Mouse (Mus musculus): Measurements from ENCODE around the gene Fxyd3.

Gene Fxyd3

DNA sequence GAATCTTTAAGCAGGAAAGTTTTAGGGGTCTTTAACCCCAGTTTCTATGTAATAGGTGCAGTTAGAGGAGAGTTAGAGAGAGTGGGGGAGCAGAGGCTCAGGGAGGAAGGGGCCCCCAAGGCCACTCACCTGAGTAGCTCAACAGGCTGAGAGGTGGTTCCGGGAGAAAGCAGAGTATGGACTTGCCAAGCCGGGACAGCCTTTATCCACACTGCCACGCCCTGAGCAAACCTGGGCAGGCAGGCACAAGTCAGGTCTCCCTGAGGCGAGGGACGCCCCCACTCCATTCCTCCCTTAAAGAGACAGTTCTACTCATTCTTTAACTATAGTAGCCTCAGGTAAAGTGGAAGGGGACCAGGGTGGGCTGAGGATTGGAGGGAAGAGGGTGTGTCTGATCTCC, at the start of gene Fxyd3:
Fxyd3 (minus strand) TSS at position 213 of the 400 bp plus-strand sequence.
- DNase-seq, result no peak

DNA sequence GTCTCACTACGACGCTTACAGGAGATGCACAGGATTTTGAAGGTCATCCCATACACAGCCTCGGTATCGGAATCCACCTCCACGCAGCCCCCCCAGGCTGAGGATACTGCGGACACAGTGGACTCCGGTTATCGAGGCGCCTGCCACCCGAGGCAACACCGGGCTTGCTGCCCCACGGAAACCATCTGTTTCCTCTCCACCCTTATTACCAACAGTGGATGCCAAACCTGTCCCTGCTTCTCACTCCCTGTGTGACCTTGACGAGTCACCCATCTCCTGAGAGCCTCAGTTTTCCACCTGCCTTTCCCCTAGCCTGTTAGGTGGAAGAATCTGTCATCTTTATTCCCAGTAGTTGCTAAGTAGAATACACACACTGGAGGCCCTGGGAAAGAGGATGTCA, 48.6 kb upstream of the Fxyd3 start:
- DNase-seq, result no peak

DNA sequence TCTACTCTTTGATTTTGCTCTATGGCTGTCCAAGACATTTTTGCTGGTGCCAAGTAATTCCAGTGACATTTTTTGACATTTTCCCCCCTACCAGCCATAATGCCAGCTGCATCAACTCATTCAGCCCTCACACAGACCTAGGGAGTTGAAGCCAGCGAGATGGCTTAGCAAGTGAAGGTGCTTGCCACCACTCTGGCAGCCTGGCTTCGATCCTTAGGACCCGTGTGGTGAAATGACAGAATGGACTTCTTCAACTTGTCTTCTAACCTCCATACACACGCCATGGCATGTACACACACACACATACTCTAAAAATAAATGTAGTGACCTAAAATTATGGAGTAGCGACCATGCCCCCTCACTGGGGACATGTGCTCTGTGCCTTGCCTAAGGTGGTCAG, 47.9 kb upstream of the Fxyd3 start:
- DNase-seq, result no peak

DNA sequence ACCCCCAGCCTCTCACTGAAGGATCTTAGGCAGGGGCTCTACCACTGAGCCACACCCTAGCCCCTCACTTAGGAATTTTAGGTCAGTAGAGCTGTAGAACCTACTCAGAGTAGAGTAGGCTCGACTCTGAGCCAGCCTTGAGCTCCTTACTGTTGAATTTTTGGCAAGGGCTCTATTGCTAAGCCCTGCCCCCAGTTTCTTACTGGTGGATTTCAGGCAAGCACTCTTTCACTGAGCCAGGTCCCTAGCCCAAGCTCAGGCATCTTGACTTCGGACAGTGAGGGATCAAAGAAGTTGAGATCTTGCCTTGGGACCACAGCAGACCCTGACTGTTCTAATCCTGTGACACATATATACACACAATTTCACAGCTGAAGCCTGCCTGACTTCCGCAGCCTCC, 47.2 kb upstream of the Fxyd3 start:
- DNase-seq, result no peak

DNA sequence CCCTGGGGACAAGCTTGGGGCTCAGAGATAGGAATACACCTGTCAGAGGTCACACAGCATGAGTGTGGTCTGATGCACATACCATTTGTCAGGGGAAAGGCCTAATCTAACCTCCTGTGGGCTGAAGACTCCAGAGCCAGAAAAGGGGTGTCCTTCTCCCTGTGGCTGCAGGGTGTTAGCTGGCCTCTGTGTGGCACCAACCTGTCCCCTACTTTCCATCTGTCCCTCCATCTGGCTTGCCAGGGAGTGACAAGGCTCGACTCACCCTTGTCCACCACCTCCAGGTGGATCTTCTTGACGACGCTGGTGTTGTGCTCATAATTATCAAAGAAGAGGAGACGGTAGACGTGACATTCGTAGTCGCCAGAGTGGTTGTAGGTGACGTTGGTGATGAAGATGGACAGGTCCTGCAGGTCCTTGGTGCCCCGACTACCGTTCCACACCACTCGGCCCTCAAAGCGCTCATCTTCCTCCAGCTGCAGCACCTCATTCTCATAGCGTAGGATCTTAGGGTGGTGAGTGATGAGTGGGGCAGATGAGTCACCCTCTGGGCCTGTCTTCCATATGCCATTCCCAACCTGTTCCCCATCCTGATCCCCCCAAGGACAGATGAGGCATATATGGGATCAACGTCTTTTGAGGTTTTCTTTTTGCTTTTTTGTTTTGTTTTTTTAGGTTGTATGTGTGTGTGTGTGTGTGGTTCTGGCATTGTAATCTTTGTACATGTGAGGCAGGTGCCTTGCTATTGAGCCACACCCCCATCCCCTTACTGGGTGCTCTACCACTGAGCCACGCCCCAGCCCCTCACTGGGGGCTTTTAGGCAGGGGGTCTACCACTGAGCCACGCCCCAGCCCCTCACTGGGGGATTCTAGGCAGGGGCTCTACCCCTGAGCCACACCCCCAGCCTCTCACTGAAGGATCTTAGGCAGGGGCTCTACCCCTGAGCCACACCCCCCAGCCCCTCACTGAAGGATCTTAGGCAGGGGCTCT, 46.4 kb upstream of the Fxyd3 start:
- DNase-seq, result no peak

DNA sequence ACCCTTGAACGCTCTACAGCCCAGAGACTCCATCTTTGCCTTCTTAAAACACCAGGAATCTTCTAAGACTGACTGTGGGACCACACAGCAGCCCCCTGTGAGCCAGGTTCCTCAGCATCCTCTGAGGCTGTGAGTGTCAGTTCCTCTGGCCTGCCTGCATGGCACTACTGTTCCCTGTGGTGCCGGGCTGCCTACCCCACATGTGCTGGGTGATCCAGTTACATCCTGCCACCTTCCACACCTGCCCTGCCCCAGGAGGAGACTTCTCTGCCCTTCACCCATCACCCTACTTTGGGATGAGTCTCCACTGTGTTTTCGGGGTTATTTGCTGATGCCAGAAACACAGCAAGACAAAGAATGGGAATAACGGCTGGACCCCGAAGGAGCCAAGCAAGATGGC, 43.1 kb upstream of the Fxyd3 start:
- no peak for DNase-seq

DNA sequence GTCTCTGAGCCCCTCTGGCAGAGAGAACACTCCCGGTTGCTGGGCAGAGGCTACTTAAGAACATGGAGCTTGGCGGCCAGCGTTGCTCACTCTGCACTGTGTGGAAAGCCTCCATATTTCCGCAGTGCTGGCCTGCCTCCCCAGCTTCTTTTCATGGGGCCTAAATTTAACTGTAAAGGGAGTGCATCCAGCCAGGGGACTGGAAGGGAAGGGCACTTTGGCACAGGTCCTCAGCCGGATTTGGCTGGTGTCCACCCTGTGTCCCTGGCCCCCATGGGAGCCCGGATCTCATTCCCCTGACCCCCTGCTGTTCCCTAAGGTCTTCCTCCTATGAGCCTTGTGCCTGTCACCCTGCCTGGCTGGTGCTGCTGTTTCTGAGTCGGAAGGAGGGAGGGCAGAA, 42.0 kb upstream of the Fxyd3 start:
- DNase-seq, result no peak

DNA sequence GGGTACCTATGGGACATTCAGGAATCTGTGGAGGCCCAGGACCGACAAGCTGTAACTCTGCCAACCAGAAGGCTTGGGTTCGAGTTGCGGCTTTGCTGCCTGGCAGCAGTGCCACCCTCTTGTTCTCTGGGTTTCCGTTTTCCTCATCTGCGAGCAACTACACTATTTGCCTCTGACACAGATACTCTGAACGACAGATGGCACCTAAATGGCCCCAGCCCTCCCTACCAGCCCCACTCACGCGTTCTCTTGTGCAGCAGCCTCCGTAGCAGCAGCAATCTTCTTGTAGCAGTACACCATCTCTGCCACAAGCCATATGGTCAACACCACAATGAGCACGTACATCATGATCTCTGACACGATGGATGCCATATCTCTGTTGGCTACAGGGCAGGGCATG, 41.0 kb upstream of the Fxyd3 start:
- no peak for DNase-seq

DNA sequence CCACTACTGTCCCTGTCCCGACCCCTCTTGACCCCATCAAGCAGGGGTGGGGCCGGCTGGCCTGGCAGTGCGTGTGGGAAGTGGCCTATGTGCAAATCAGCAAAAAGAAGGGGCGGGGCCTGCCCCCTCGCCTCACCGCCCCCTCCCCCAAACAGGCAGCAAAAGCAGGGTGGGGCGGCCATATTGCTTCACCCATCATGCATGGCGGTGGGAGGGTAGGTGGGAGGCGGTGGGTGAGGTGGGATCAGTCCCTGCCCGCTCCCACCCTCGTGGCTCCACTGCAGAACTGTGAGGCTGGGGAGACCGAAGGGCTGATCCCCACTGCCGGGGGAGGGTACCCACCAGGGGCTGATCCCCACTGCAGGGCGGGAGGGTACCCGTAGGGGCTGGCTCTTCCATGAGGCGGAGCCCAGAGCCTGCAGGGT, 40.2 kb upstream of the Fxyd3 start:
- DNase-seq, result no peak

DNA sequence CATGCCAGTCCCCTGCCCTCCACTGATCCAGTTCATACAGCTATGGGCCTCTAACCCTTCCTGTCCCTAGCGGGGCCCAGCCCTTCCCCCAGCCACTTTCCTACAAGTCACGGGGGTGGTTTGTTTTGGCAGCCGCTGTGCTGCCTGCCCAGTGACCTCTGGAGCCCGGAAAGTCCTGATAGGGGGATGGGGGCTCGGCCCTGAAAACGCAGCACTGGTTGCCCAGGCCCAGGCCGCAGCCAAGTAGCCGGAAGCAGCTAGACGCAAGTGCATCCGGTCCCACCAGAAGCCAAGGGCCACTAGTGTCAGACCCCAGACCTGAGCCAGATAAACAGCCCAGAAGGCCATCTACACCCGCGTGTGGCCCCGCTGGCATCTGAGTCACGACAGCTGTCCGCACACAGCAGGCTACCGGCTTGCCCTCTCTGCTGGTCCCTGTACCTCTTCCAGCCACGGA, 39.1 kb upstream of the Fxyd3 start:
- DNase-seq, result peak; percentile 49

DNA sequence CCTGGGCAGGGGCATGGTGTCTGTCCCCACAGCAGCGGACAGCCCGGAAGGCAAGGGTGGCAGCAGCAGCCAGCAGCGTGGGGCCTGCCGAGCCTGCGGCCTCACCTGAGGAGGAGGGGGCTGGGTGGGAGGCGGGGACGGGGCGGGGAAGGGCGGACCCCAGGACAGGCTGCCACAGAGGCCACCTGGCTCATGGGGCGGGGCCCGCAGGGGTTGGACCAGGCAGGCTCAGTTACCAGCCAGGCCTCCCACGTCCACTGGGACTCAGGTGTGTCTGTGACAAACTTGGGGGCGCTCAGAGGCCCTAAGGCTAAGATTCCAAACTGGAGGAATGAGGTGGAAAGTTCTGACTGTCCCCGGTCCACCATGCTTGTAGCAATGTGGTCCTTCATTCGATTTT, 38.7 kb upstream of the Fxyd3 start, which contains the start of gene Hpn:
Hpn (minus strand) TSS at position 109 of the 400 bp plus-strand sequence.
- no peak for DNase-seq

DNA sequence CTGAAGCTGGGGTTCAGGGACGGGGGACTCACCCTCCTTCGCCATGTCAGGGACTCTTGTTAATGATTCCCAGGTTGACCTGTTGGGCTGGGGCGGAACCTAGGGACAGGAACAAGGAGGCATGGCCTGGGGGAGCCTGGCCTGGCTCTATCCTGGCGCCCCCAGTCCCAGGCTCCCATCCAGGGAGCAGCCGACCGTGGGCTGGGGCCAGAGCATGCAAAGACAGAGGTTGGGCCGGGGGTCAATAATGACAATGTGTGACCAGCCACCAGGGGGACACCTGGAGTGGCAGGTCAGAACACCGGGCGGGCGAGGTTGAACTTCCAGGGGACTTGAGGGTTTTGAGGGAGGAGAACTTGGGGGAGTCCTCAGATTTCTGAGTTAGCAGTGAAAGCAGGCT, 38.1 kb upstream of the Fxyd3 start:
- DNase-seq, result no peak

DNA sequence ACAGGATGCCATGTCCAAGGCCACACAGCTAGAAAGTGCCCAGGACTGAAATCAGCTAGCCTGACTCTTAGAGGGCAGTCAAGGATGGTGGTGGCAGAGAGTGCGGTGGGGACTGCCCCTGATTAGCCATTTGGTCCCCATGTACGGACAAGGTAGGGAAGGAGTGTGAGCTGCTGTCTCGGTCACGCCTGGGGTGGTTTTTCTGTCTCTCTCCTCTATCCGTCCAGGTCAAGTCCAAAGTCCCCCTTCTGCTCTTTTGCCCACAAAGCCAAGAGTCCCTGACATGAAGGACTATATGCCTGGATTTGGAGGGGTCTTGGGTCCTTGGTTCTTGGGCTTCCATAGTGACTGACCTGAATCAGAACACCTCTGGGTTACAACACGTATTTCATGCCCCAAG, 37.3 kb upstream of the Fxyd3 start:
- DNase-seq, result no peak

DNA sequence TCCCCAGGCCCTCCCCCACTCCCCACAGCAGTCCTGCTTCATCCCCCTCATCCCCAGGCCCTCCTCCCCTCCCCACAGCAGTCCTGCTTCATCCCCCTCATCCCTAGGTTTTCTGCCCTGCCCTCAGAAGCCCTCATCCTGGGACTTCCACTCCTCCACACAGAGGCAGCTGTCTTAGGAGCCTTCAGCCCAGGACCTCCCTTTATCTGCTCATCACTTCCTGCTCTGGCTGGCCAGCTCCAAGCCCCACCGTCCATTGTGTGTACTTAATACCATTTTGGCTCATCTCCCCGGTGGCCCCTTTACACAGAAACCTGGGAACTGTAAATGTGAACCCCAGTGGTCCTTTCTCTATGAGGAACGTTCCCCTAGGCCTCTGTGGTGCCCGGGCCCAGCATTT, 35.5 kb upstream of the Fxyd3 start:
- DNase-seq, result no peak

DNA sequence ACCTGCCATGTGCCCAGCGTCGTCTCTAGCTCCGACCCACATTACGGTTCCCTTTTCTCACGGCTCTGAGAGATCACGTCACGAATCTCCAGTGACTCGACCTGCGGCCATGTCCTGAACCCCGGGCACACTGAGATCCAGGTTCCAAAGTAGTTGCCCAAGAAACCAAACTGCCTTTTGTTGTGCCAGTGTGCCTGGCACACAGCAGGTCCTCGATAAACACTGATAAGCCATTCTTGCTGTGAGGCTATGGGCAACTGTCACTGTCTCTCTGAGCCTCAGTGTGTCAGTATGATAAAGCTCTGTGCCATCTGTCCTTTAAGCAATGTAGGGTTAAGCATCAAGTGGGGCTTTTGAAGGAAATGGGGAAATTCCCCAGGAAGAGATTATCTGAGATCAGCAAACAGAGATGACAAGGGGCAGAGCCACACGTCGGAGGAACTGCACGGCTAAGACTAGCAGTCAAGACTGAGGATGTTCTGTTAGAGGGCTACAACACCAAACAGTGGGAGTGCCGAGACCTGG, 34.4 kb upstream of the Fxyd3 start:
- no peak for DNase-seq

DNA sequence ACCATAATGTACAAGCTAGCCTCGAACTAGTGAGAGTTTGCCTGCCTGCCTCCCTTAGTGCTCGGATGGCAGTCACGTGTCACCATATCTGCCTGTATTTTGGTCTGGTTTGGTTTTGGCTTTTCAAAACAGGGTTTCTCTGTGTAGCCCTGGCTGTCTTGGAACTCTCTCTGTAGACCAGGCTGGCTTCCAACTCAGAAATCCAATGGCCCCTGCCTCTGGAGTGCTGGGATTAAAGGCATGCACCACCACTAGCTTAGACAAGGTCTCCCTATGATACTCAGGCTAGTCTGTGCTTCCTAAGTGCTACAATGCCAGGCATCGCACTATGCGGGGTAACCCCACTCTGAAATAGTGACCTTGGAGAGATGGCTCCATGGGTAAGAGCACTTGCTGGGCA, 33.3 kb upstream of the Fxyd3 start:
- no peak for DNase-seq

DNA sequence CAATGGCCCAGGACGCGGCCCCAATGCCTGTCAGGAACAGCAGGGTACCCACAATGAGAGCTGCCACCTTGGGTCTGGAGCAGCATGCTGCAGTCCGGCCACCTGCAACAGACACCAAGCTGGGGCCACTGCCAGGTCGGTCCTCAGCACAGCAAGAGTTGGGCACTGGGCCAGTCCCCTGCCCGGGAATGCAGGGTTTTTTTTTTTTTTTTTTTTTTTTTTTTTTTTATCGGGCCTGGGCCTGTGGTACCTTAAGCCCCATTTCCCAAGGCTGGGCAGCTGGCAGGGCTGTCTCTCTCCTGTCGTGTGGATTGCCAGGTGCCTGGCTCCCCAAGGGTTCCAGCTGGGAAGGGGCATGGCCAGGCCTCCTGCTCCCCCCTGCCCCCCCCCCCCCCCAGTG, 32.6 kb upstream of the Fxyd3 start:
- no peak for DNase-seq

DNA sequence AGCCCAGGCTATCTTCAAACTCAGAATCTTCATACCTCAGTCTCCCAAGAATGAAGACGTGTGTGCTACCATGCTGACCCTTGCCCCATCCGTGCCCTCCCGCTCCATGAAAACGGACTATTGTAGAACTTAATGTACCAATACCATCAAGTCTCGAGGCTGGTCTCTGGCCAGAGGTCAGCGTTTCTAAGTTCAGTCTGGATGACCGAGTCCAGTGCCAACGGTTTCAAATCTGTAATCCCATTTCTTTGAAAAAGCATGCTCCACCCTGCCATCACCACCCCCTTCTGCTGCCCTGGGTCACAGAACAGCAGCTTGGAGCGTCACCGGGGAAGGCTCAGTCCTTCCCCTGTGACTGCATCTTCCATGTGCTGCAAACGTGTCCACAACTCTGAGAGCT, 31.3 kb upstream of the Fxyd3 start:
- DNase-seq, result no peak

DNA sequence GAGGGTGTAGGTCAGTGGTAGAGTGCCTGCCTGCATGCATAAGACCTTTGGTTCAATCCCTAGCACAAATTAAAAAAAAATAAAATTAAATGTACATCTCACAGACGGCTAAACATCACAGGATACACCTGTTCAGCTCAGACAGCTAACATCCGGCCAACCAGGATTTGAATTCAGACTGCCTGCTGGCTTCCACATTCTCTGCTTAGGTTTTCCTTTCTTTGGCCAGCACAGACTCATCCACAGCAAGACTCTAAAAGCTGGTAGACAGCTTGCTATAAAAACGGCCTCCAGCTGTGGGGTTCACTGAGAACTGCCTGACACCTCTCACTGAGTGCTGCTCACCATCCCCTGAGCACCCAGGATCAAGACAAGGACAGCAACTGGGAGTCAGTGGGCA, 29.7 kb upstream of the Fxyd3 start:
- no peak for DNase-seq

DNA sequence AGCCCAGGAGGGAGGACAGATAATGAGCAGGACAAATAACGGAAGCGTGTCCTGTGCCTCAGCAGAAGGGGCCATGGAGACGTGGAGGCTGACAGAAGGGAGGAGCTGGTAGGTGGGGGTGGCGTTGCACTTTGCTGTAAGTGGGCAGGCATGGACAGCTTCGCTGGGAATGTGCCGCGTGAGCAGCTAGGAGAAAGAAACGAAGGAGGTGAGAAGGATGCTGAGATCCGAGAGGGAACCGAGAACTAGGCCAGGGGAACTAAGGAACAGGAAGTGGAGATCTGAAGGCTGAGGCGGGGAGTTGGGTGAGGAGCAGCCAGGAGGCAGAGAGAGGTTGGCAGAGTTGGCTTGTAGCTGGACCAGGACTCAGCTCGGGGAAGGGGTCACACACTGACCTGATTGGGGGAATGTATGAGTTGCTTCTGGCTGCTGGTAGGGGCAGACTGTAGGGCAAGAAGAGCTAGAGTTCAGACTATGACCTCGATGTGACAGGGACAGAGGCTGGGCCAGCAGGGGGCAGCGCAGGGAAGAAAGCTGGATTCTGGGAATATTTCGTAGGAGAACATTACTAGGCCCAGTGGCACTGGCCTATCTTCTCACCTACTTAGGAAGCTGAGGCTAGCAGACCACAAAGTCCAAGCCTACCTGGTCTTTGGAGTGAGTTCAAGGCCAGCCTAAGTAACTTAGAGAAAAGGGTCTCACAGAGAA, 28.7 kb upstream of the Fxyd3 start:
- no peak for DNase-seq

DNA sequence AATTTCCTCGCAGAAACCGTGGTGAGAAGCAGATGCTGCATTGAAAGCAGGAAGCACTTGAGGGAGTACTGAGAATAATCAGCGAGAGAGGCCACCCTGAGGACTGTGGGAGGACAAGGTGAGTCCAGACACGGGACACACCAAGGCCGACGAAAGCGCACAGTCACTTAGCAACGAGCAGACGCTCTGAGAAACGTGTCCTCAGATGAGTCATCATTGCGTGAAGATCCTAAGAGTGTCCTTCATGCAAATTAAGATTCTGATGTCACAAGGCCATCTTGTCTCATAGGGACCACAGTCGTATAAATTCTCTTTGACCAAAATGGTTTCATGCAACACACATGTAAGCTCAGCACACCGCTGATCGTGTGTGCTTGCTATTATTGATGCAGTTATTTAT, 24.3 kb upstream of the Fxyd3 start:
- DNase-seq, result no peak

DNA sequence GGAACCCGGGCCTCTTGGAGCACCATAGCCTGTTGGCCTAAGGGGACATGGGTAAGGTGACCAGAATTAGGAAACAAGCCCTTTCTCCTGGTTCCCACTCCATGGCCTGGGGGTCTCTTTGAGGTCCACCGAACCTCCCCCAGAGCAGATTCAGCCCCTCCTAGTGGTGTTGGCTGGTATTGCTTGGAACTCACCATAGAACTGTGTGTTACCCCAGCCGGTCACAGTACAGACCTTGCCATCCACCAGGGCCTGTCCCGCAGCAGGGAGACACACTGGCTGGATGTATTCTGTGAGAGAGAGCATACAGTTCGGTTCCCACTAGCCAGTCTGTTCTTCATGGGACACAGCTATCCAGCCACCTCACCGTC, 23.1 kb upstream of the Fxyd3 start:
- DNase-seq, result no peak

DNA sequence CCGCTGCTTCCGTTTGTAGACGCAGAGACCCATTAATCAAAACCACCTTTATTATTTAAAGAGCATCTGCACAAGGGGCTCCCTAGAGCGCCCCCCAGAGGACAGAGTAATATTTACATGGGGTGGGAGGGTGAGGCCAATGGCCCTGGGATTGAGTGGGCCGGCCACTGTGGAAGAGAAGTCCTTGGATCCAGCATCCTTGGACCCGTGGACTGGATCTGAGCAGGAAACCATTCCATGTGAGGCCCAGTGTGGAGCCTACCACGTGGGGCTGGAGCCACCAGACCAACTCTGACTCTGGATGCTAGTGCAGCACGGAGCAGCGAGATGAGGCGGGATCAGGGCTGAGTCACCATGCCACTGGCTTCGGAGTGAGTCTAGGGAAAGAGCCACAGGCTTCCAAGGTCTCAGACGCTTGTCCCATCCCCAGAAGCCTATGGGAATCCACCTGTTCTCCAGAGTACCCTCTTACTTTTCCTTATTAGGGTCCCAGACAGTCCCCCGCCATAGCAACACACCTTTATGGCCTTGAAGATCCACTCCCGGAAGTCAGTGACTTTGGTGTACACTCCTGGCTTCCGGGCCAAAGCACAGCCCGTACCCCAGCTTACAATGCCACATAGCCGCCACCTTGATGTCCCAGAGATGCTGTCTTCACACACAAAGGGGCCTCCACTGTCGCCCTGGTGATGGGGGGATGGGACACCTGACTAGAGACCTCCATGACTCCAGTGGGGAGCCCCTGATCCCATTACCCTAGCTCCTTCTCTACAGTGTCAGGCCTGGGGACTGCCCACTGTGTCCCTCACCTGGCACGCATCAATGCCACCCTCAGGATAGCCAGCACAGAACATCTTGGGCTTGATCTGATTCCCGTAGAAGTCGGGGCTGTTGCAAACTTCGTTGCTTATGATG, 22.4 kb upstream of the Fxyd3 start:
- DNase-seq, result no peak
